Mouse (Mus musculus): ENCODE measurements at regions not wholly inside any gene's neighbourhood (a gene's known extent, or its start where the extent isn't known, plus 50 kb on each side); places are given as distances from the start of the nearest gene placed in this dataset.

GRCm38 (mm10) chr1:125307223-125307622, 128.3 kb downstream of the Actr3 start:
- DNase-seq = no peak

GRCm38 (mm10) chr1:125298520-125299090, 136.9 kb downstream of the Actr3 start:
- DNase-seq = no peak

- DNase-seq = no peak
Measured at GRCm38 (mm10) chr1:125295646-125296045, 139.9 kb downstream of the Actr3 start.

- no peak for DNase-seq
Measured at GRCm38 (mm10) chr1:125290320-125291021, 145.1 kb downstream of the Actr3 start.

GRCm38 (mm10) chr1:125286347-125286746, 149.2 kb downstream of the Actr3 start:
- DNase-seq = no peak

- DNase-seq = no peak
Measured at GRCm38 (mm10) chr1:125284693-125285092, 150.8 kb downstream of the Actr3 start.

- no peak for DNase-seq
Measured at GRCm38 (mm10) chr1:125273752-125274151, 161.8 kb downstream of the Actr3 start.

GRCm38 (mm10) chr1:125263684-125264083, 171.8 kb downstream of the Actr3 start:
- no peak for DNase-seq

- DNase-seq = no peak
Measured at GRCm38 (mm10) chr1:125263068-125263467, 172.5 kb downstream of the Actr3 start.

GRCm38 (mm10) chr1:125242345-125242744, 193.2 kb downstream of the Actr3 start:
- DNase-seq = no peak

- DNase-seq = no peak
Measured at GRCm38 (mm10) chr1:125241717-125242116, 193.8 kb downstream of the Actr3 start.

GRCm38 (mm10) chr1:125237595-125237988, 197.9 kb downstream of the Actr3 start:
- DNase-seq = no peak

- no peak for DNase-seq
Measured at GRCm38 (mm10) chr1:125236948-125237594, 198.5 kb downstream of the Actr3 start.

GRCm38 (mm10) chr1:125234747-125235146, 200.8 kb downstream of the Actr3 start:
- DNase-seq = no peak

GRCm38 (mm10) chr1:125223370-125223769, 212.2 kb downstream of the Actr3 start:
- no peak for DNase-seq

GRCm38 (mm10) chr1:125216192-125216591, 219.3 kb downstream of the Actr3 start:
- no peak for DNase-seq

- DNase-seq = no peak
Measured at GRCm38 (mm10) chr1:125187091-125187490, 248.4 kb downstream of the Actr3 start.

GRCm38 (mm10) chr1:125176124-125176937, 259.2 kb downstream of the Actr3 start:
- no peak for DNase-seq

- DNase-seq = no peak
Measured at GRCm38 (mm10) chr1:125174725-125175124, 260.8 kb downstream of the Actr3 start.

- no peak for DNase-seq
Measured at GRCm38 (mm10) chr1:125172474-125172873, 263.1 kb downstream of the Actr3 start.

GRCm38 (mm10) chr1:125165226-125165625, 270.3 kb downstream of the Actr3 start:
- DNase-seq = no peak

GRCm38 (mm10) chr1:125158481-125158880, 277.0 kb downstream of the Actr3 start:
- DNase-seq = no peak

- no peak for DNase-seq
Measured at GRCm38 (mm10) chr1:125156093-125156492, 279.4 kb downstream of the Actr3 start.
